Mouse (Mus musculus): ENCODE measurements around the gene Sf3b2. TPM values are rescaled to one million over a fixed set of nuclear protein-coding genes. Genes with fewer than 3 reads are reported as not detected.

The Sf3b2 gene
- 10 to 100 TPM; 81.9 to 88.6 TPM for total RNA-seq (2021)
- long read RNA-seq, experiment 1, transcript Sf3b2-201 (21 exons, 3,222 nt): major isoform, 203 of 260 reads
- long read RNA-seq, experiment 1, partial matches to known transcripts: 23 of 260 reads
- long read RNA-seq, experiment 1, other reads (novel, unspliced or antisense): 34 of 260 reads
- long read RNA-seq, experiment 2, transcript Sf3b2-201 (21 exons, 3,222 nt): major isoform, 165 of 199 reads
- long read RNA-seq, experiment 2, partial matches to known transcripts: 17 of 199 reads
- long read RNA-seq, experiment 2, other reads (novel, unspliced or antisense): 17 of 199 reads

DNA sequence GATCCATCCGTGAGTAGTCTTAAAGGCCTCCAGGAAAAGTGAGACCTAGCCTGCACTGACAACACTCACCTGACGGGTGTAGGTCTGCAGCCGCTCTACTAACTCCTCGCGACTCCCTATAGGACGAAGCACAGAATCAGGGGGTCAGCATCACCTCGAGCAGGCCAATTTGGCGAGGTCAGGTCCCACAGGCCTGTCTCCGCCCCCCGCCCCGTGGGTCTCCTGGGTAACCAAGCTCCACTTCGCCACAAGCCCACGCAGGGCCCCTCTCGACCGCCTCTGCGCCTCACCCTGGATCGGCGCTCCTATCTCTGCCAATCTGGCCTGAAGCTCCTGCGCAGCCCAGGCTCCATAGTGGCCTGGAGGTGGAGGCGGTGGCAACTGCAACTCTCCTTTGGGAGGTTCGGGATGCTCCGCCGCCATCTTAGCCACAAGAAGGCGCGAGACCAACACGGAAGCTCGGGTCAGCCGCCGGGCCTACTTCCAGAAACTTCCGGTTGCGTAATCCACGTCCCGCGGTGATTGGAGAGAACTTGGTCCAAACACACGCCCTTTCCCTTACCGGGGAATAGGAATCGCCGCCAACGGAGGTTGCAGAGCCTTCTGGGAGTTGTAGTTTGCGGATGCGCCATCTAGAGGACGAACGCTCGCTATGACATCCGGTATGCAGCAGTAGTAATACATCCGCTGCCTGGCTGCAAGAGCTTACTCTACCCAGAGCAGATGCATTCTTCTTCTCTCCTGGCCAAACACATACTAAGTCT lies at the start of gene Sf3b2:
Gene Sf3b2 (minus strand): TSS at position 484 of the 764 bp plus-strand sequence.
- DNase-seq: peak; percentile 98

GRCm38 (mm10) chr19:5341360-5341759 lies 46.1 kb upstream of the Sf3b2 start:
- no peak for DNase-seq

- peak; percentile 84 for DNase-seq
Measured at GRCm38 (mm10) chr19:5337975-5338374, 42.7 kb upstream of the Sf3b2 start.

- no peak for DNase-seq
Measured at GRCm38 (mm10) chr19:5335441-5335840, 40.2 kb upstream of the Sf3b2 start, which contains the start of gene Catsper1. Gene Catsper1, plus strand, starts transcription at chr19:5335741.

DNA sequence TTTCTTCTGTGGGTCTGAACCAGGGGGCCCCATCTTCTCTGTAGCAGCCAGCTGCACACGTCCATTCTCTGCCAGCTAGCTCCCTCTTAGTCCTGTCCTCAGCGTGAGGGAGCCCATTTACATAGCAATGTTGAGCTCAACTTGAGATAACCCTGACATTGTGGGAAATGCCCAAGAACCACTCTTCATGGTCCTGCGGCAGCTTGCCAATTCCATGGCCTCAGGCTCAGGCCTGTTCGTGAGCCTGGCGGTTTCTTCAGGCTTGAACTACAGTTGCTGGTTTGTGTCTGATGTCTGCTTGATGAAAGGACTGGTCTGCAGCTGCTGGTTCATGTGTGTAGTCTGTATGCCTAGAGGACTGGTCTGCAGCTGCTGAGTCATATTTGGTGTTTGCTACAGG lies 39.5 kb upstream of the Sf3b2 start:
- DNase-seq: no peak

DNA sequence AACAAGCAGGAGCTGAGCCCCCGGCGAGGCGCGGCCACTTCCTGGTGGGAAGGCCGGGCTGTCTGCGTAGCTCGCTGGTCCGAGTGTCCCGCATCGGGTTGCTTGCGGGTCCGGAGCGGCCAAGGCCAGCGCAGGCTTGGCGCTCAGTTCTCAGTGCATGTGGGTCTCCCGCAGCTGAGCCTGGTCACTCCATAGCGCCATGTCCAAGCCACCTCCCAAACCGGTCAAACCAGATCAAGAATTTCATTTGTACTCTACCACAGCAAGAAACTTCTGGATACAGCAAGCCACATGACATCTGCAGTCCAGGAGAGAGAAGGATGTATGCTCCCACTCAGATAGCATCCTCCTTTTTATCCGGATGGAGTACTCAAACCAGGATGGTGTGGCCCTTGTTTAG lies 32.7 kb upstream of the Sf3b2 start:
- no peak for DNase-seq

DNA sequence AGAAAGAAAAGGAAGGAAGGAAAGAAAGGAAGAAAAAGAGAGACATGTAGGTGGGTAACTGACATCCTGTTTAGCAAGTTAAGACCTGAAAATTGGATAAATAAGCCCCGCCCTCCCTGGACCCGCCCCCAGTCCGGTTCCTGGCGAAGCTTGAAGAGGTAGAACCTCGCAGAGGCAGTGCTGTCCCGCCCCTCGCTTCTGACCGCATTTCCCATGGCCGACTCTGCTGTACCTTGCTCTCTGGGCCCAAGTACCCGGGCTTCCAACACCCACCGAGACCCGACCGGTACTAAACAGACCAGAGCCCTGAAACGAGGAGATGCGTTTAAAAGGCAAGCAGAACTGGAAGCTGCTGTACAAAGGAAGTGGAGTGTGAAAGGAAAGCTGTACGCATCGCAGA lies 28.5 kb upstream of the Sf3b2 start:
- no peak for DNase-seq

GRCm38 (mm10) chr19:5313189-5313588 lies 17.9 kb upstream of the Sf3b2 start:
- DNase-seq: no peak

DNA sequence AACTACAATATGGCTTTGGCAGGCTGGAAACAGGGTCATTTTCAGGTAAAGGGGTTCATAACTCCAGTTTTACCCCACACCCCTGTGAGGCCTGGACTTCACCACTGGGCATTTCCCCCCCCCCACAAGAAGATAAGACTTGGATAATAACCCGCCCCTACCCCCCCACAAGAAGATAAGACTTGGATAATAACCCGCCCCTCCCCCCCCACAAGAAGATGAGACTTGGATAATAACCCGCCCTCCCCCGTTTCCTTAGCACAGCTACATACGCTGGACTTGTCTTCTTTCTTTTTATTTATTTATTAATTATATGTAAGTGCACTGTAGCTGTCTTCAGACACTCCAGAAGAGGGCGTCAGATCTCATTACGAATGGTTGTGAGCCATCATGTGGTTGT lies 13.8 kb upstream of the Sf3b2 start:
- no peak for DNase-seq

DNA sequence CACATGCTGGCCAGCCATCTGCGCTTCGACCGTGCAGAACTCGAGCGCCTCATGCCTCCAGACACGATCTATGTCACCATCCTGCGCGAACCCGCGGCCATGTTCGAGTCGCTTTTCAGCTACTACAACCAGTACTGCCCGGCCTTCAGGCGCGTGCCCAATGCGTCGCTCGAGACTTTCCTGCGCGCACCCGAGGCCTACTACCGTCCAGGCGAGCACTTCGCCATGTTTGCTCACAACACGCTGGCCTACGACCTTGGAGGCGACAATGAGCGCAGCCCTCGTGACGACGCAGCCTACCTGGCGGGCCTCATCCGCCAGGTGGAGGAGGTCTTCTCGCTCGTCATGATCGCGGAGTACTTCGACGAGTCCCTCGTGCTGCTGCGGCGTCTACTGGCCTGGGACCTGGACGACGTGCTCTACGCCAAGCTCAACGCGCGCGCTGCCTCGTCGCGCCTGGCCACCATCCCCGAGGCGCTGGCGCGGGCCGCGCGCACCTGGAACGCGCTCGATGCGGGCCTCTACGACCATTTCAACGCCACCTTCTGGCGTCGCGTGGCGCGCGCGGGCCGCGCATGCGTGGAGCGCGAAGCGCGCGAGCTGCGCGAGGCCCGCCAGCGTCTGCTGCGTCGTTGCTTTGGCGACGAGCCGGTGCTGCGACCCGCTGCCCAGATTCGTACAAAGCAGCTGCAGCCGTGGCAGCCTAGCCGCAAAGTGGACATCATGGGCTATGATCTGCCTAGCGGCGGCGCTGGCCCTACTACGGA lies 11.9 kb upstream of the Sf3b2 start:
- DNase-seq: peak; percentile 41

GRCm38 (mm10) chr19:5306279-5306678 lies 11.0 kb upstream of the Sf3b2 start:
- no peak for DNase-seq

DNA sequence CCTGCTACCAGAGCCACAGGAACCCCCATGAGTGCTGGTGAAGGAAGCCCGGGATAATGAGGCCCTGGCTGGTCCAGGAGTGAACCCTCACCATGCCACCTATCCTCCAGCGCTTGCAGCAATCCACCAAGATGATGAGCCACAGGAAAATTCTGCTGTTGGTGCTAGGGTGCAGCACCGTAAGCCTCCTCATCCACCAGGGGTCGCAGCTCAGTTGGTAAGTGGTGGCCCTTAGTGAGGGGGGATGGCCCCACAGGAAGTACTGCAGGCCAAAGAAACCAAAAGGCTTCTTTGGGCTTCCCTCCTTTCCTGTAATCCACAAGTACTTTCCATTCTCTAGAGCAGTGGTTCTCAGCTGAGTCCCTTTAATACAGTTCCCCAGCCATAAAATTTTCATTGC lies 7.2 kb upstream of the Sf3b2 start:
- peak; percentile 59 for DNase-seq

DNA sequence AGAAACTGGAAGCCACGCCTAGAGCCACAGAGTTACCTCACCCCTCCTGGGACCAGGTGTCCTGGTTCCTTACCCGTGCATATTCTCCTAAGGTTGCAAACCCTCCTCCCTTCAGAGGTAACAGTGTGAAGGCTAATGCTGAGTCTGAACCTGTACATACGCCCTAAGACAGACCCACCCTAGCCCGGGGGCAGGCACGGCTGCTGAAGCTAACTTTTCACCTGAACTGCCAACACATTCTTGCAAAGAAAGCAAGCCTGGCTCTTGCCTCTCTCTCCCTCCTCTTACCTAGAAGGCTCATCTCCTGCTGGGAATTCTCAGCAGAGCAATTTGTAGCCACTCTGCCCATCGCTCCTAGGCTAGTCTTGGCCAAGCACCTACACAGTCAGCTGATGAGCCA lies 5.3 kb upstream of the Sf3b2 start:
- DNase-seq: no peak

- no peak for DNase-seq
Measured at GRCm38 (mm10) chr19:5297903-5298800, 2.9 kb upstream of the Sf3b2 start, which contains the start of gene Gal3st3. Gene Gal3st3, plus strand, starts transcription at chr19:5298331.

GRCm38 (mm10) chr19:5296630-5297029 lies 1.4 kb upstream of the Sf3b2 start:
- no peak for DNase-seq

- DNase-seq: peak; percentile 50
Measured at GRCm38 (mm10) chr19:5295736-5296075, 451 bp upstream of the Sf3b2 start.

GRCm38 (mm10) chr19:5278381-5278780 lies 16.9 kb downstream of the Sf3b2 start:
- no peak for DNase-seq

GRCm38 (mm10) chr19:5277140-5277539 lies 18.1 kb downstream of the Sf3b2 start:
- no peak for DNase-seq

DNA sequence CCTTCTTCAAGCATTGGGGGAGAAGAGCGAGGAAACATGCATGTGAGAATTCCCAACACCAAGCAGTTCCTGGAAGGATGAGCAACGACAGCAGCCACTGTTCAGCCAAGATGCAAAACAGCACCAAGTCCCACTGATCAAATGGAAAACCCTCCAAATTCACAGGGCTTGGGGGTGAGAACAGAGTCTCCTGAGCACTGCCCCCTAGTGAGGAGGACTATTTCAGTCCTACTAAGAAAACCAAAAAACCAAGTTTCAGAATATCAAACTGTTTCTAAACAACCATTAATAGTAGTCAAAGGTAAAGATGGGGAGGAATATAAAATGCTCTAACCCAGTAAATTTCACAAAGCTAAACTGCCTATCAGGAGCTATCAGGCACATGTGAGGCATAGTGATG lies 18.7 kb downstream of the Sf3b2 start:
- no peak for DNase-seq

- DNase-seq: no peak
Measured at GRCm38 (mm10) chr19:5275736-5276135, 19.5 kb downstream of the Sf3b2 start.

DNA sequence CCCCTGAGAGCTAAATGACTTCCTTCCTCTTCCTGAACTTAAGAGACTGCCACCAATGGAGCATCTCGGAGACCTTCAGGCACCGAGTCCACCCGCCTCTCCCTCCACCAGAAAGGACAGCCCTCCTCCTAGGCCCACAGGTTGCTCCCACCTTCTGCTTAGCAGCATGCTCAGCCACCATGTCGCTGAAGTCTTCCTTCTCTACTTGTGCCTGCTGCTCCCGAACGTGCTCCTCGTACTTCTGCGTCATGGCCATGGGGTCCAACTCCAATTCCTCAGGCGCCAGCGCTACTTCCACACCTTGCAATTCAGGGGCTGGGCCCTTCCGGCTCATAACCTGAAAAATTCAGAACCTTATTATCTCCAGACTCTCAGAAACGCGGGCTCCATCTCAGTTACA lies 20.6 kb downstream of the Sf3b2 start:
- DNase-seq: no peak

DNA sequence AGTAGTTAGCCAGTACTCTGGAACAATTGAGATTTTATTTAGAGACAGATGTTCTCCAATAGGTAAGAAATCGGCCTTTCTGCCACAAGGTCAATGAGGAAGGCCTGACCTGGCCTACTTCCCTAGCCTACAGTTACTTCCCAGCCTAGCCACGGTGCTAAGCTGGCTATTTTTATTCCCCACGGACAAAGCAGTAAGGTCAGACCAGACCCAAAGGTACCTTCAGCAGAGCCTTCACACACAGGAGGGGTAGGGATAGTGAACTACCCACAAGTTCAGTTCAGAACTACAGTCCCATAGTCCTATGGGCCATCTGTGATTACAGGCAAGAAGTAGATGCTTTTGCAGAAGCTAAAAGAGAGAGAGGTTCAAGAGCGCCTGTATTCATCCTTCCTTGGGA lies 21.3 kb downstream of the Sf3b2 start:
- no peak for DNase-seq

Data from gastrocnemius, postnatal 10 days (tissue).